Mouse (Mus musculus): ENCODE data around the gene Snx32. TPM values are rescaled to one million over a fixed set of nuclear protein-coding genes. Genes with fewer than 3 reads are reported as not detected.

Snx32 gene
- polyA plus RNA-seq, 1 experiment from 2014 or later = 5.7 TPM

- Histone ChIP-seq H3K4me1 (ENCODE audit: control insufficient read depth, low read depth, low read length) (peaks cover 34% of the 10 kb centered on the region), H3K4me2 (ENCODE audit: low read depth, low read length) (peak overlapping the region; percentile 100), H3K9ac (ENCODE audit: low read depth, low read length) (peak overlapping the region; percentile 77), H3K9me3 (replicated peaks; ENCODE audit: control insufficient read depth, low read length) (no peaks in the 10 kb centered on the region), H3K36me3 (ENCODE audit: control insufficient read depth, insufficient read depth) (no peaks in the 10 kb centered on the region), H3K4me3 (ENCODE audit: low read depth, low read length) (peak overlapping the region; percentile 80), H3K27ac (ENCODE audit: low read length) (peak overlapping the region; percentile 78), H3K27me3 (ENCODE audit: control insufficient read depth, insufficient read depth, low read depth, low read length) (no peaks in the 10 kb centered on the region)
- ATAC-seq (ENCODE audit: low read depth) = peak; percentile 89
- under 1% methylated on average over 69 of the region's 70 CpGs for WGBS (ENCODE audit: insufficient replicate concordance)
Measured at GRCm38 (mm10) chr19:5456922-5457745, 53.2 kb downstream of the Snx32 start.

GRCm38 (mm10) chr19:5456241-5456921 is 54.0 kb downstream of the Snx32 start:
- WGBS (ENCODE audit: insufficient replicate concordance) = 3% methylated on average over 26 of the region's 26 CpGs
- H3K27ac ChIP-seq (ENCODE audit: low read length) = no peak overlapping the region
- H3K4me3 ChIP-seq (ENCODE audit: low read depth, low read length) = peak overlapping the region; percentile 80
- no peak for ATAC-seq (ENCODE audit: low read depth)
- no peaks in the 10 kb centered on the region for H3K27me3 ChIP-seq (ENCODE audit: control insufficient read depth, insufficient read depth, low read depth, low read length)
- H3K9ac ChIP-seq (ENCODE audit: low read depth, low read length) = peak overlapping the region; percentile 77
- no peaks in the 10 kb centered on the region for H3K9me3 ChIP-seq (replicated peaks; ENCODE audit: control insufficient read depth, low read length)
- peaks cover 33% of the 10 kb centered on the region for H3K4me1 ChIP-seq (ENCODE audit: control insufficient read depth, low read depth, low read length)
- peak overlapping the region; percentile 100 for H3K4me2 ChIP-seq (ENCODE audit: low read depth, low read length)
- no peaks in the 10 kb centered on the region for H3K36me3 ChIP-seq (ENCODE audit: control insufficient read depth, insufficient read depth)

GRCm38 (mm10) chr19:5455568-5455967 is 54.8 kb downstream of the Snx32 start:
- Histone ChIP-seq H3K9me3 (replicated peaks; ENCODE audit: control insufficient read depth, low read length) (no peaks in the 10 kb centered on the region), H3K27ac (ENCODE audit: low read length) (no peak overlapping the region), H3K9ac (ENCODE audit: low read depth, low read length) (no peak overlapping the region), H3K4me3 (ENCODE audit: low read depth, low read length) (no peak overlapping the region), H3K36me3 (ENCODE audit: control insufficient read depth, insufficient read depth) (no peaks in the 10 kb centered on the region), H3K4me1 (ENCODE audit: control insufficient read depth, low read depth, low read length) (peaks cover 27% of the 10 kb centered on the region), H3K4me2 (ENCODE audit: low read depth, low read length) (0 out of 2 replicates have a peak overlapping the region, but pooled peaks have one; percentile 6), H3K27me3 (ENCODE audit: control insufficient read depth, insufficient read depth, low read depth, low read length) (peaks cover 4% of the 10 kb centered on the region; the same call in 1 of the 2 replicates)
- WGBS (ENCODE audit: insufficient replicate concordance) = 55% methylated on average over 8 of the region's 8 CpGs
- ATAC-seq (ENCODE audit: low read depth) = no peak

- H3K4me3 ChIP-seq (ENCODE audit: low read depth, low read length) = no peak overlapping the region
- H3K36me3 ChIP-seq (ENCODE audit: control insufficient read depth, insufficient read depth) = no peaks in the 10 kb centered on the region
- no peak overlapping the region for H3K4me2 ChIP-seq (ENCODE audit: low read depth, low read length)
- ATAC-seq (ENCODE audit: low read depth) = no peak
- peaks cover 27% of the 10 kb centered on the region for H3K4me1 ChIP-seq (ENCODE audit: control insufficient read depth, low read depth, low read length)
- no peaks in the 10 kb centered on the region for H3K9me3 ChIP-seq (replicated peaks; ENCODE audit: control insufficient read depth, low read length)
- 74% methylated on average over 12 of the region's 12 CpGs for WGBS (ENCODE audit: insufficient replicate concordance)
- no peak overlapping the region for H3K9ac ChIP-seq (ENCODE audit: low read depth, low read length)
- peaks cover 9% of the 10 kb centered on the region for H3K27me3 ChIP-seq (ENCODE audit: control insufficient read depth, insufficient read depth, low read depth, low read length)
- H3K27ac ChIP-seq (ENCODE audit: low read length) = no peak overlapping the region
Measured at GRCm38 (mm10) chr19:5455037-5455436, 55.3 kb downstream of the Snx32 start.

GRCm38 (mm10) chr19:5451766-5452165 is 58.6 kb downstream of the Snx32 start:
- Histone ChIP-seq H3K4me3 (ENCODE audit: low read depth, low read length) (no peak overlapping the region), H3K9ac (ENCODE audit: low read depth, low read length) (no peak overlapping the region), H3K36me3 (ENCODE audit: control insufficient read depth, insufficient read depth) (no peaks in the 10 kb centered on the region), H3K27me3 (ENCODE audit: control insufficient read depth, insufficient read depth, low read depth, low read length) (peaks cover 42% of the 10 kb centered on the region), H3K9me3 (replicated peaks; ENCODE audit: control insufficient read depth, low read length) (no peaks in the 10 kb centered on the region), H3K4me1 (ENCODE audit: control insufficient read depth, low read depth, low read length) (peaks cover 35% of the 10 kb centered on the region), H3K4me2 (ENCODE audit: low read depth, low read length) (no peak overlapping the region), H3K27ac (ENCODE audit: low read length) (no peak overlapping the region)
- WGBS (ENCODE audit: insufficient replicate concordance) = 50% methylated on average over 6 of the region's 6 CpGs
- ATAC-seq (ENCODE audit: low read depth) = no peak

GRCm38 (mm10) chr19:5449673-5450072 is 60.7 kb downstream of the Snx32 start:
- Histone ChIP-seq H3K9me3 (replicated peaks; ENCODE audit: control insufficient read depth, low read length) (no peaks in the 10 kb centered on the region), H3K36me3 (ENCODE audit: control insufficient read depth, insufficient read depth) (no peaks in the 10 kb centered on the region), H3K27me3 (ENCODE audit: control insufficient read depth, insufficient read depth, low read depth, low read length) (peaks cover 51% of the 10 kb centered on the region), H3K27ac (ENCODE audit: low read length) (no peak overlapping the region), H3K4me3 (ENCODE audit: low read depth, low read length) (no peak overlapping the region), H3K9ac (ENCODE audit: low read depth, low read length) (no peak overlapping the region), H3K4me1 (ENCODE audit: control insufficient read depth, low read depth, low read length) (peaks cover 22% of the 10 kb centered on the region), H3K4me2 (ENCODE audit: low read depth, low read length) (no peak overlapping the region)
- WGBS (ENCODE audit: insufficient replicate concordance) = 59% methylated on average over 3 of the region's 3 CpGs
- no peak for ATAC-seq (ENCODE audit: low read depth)

GRCm38 (mm10) chr19:5448354-5449150 is 61.8 kb downstream of the Snx32 start:
- Histone ChIP-seq H3K27ac (ENCODE audit: low read length) (no peak overlapping the region), H3K9me3 (replicated peaks; ENCODE audit: control insufficient read depth, low read length) (no peaks in the 10 kb centered on the region), H3K4me3 (ENCODE audit: low read depth, low read length) (peak overlapping the region; percentile 66), H3K9ac (ENCODE audit: low read depth, low read length) (no peak overlapping the region), H3K36me3 (ENCODE audit: control insufficient read depth, insufficient read depth) (no peaks in the 10 kb centered on the region), H3K27me3 (ENCODE audit: control insufficient read depth, insufficient read depth, low read depth, low read length) (peaks cover 52% of the 10 kb centered on the region), H3K4me1 (ENCODE audit: control insufficient read depth, low read depth, low read length) (peaks cover 22% of the 10 kb centered on the region), H3K4me2 (ENCODE audit: low read depth, low read length) (peak overlapping the region; percentile 87)
- 3% methylated on average over 36 of the region's 36 CpGs for WGBS (ENCODE audit: insufficient replicate concordance)
- peak; percentile 61 for ATAC-seq (ENCODE audit: low read depth)

GRCm38 (mm10) chr19:5447515-5448353 is 62.6 kb downstream of the Snx32 start, which contains the start of gene Fosl1:
Gene Fosl1, plus strand, starts transcription at chr19:5447547.
- H3K27me3 ChIP-seq (ENCODE audit: control insufficient read depth, insufficient read depth, low read depth, low read length) = peaks cover 52% of the 10 kb centered on the region
- peak within 1 kb of the TSS; percentile 66 for H3K4me3 ChIP-seq (ENCODE audit: low read depth, low read length)
- ATAC-seq (ENCODE audit: low read depth) = peak; percentile 55
- H3K36me3 ChIP-seq (ENCODE audit: control insufficient read depth, insufficient read depth) = no peaks in the 10 kb centered on the region
- H3K27ac ChIP-seq (ENCODE audit: low read length) = no peak within 1 kb of the TSS
- 1% methylated on average over 70 of the region's 70 CpGs for WGBS (ENCODE audit: insufficient replicate concordance)
- H3K9ac ChIP-seq (ENCODE audit: low read depth, low read length) = peak within 1 kb of the TSS; percentile 28; the same call in 1 of the 2 replicates
- H3K9me3 ChIP-seq (replicated peaks; ENCODE audit: control insufficient read depth, low read length) = no peaks in the 10 kb centered on the region
- H3K4me1 ChIP-seq (ENCODE audit: control insufficient read depth, low read depth, low read length) = peaks cover 22% of the 10 kb centered on the region
- H3K4me2 ChIP-seq (ENCODE audit: low read depth, low read length) = peak within 1 kb of the TSS; percentile 87
